Mouse (Mus musculus) kidney, adult 2 months (tissue): ENCODE measurements at regions not wholly inside any gene's neighbourhood (a gene's known extent, or its start where the extent isn't known, plus 50 kb on each side); places are given as distances from the start of the nearest gene placed in this dataset.

ENCODE experiments used
- CTCF ChIP-seq: fragments of 200-500 bp; conservative IDR thresholded peaks from 2 replicates; pipeline ENCODE4 v1.5.1; 2011; ENCODE audit warnings: low read depth, mild to moderate bottlenecking, control low read depth, low read length, moderate library complexity, mixed read lengths; ENCODE audit not compliant: insufficient read depth, insufficient read length
- POLR2A ChIP-seq: fragments of 200-500 bp; IDR thresholded peaks from one replicate; pipeline ENCODE4 v1.6.1; 2011; ENCODE audit warnings: low read depth, low read length, control low read depth

DNA sequence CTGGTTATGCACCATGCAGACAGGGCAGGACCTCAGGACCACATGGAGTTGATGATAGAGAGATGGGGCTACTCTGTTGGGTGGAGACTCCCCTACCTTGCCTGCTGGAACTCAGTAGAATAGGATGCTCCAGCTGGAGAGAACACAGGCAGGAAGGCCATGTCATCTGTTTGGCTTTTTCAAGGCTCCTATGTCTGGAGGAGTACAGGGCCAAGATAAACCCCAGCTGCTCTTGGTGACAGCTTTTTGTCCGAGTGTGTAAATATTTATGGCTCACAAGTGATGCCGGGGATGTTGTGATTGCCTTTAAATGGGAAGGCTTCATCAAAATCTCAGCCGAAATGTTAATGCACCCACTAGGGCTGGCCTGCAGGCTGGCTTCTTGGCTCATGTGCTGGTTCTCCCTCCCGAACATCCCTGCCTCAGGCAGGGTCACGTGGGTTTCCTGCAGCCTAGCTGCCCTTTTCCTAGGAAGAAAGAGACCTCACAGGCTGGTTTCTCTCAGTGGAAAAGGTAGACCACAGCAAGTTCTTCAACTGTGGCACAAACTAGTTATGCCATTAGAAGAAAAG lies 411.7 kb downstream of the Fam19a5 start:
- TF ChIP-seq POLR2A (no peak), CTCF (no peak)
